Mouse (Mus musculus): ENCODE measurements around the gene Lix1l. TPM values are rescaled to one million over a fixed set of nuclear protein-coding genes. Genes with fewer than 3 reads are reported as not detected.
A peak's percentile ranks its signal among the peaks of the same experiment; 100 is the strongest.

Gene Lix1l
- total RNA-seq, 1 experiment: 4.6 TPM

DNA sequence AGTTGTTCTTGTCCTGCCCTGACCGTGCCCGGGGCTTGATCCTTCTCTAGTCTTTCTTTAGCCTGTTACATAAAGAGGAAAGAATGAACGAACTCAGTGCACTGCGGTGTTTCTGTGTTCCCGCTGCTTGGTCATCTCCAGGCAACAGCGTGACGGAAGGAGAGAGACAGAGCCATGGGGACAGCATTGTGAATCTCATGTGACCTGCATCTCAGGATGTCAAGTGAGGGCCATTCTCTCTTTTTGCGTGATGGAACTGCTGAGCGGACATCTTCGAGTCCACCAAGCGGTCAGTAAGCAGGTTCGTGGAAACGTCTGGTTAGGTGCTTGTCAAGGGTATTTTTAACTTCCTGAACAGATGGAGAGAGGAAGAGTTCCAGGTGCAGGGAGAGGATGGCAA lies 31.4 kb upstream of the Lix1l start:
- peak overlapping the region; percentile 72; the same call in 1 of the 2 replicates for H3K27ac ChIP-seq (ENCODE audit: insufficient read depth, low read depth, low read length, poor library complexity, severe bottlenecking)
- DNase-seq (ENCODE audit: low read depth, low spot score): no peak

DNA sequence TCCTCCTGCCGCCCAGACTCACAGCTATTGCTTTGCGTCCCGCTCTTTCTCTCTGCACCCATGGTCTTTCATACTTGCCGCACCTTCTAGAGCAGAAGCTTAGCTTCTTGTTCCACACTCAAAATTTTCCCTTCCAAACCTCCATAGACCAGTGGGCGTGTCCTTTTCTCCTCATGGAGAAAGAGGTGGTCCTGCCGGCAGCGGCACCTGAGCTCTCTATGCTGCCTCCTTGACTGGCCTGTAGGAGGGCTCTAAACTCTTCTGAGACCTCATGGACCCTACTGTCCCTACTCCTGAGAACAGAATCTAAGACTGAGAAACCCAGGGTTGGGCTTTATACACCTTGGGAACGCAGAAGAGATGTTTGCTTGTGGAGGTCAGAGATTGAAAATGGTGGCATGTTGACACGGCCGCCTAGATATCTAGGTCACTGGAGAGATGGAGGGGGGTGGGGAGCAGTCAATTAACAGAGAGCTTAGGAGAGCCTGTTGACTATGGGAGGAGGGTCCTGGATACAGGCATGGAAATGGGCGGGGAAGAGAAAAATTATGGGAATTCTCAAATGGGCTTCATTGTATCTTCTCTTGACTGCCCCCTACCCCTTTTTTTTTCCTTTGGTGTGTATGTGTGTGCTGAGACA lies 30.9 kb upstream of the Lix1l start:
- in situ Hi-C loops (cut with MboI; ENCODE audit: low sequenced_read_pairs in 2 of 2, unreplicated experiment in 2 of 2): no loop called here
- Histone ChIP-seq H3K9ac (ENCODE audit: insufficient read depth, low read depth, low read length, poor library complexity, severe bottlenecking) (peak overlapping the region; percentile 83; the same call in 1 of the 2 replicates), H3K4me1 (ENCODE audit: control insufficient read depth in 2 of 2, insufficient read depth in 2 of 2, low read length in 2 of 2, poor library complexity in 1 of 2) (peaks cover 12 to 36% of the 10 kb centered on the region in 2 experiments), H3K27ac (ENCODE audit: insufficient read depth, low read depth, low read length, poor library complexity, severe bottlenecking) (peak overlapping the region; percentile 72; the same call in 1 of the 2 replicates), H3K4me3 (ENCODE audit: insufficient read depth in 1 of 2, low read depth in 1 of 2, low read length in 2 of 2, poor library complexity in 1 of 2, severe bottlenecking in 1 of 2) (peak overlapping the region; percentile 56 to 68), H3K9me3 (ENCODE audit: control insufficient read depth, insufficient read depth, low read depth, low read length) (no peaks in the 10 kb centered on the region), H3K36me3 (ENCODE audit: control insufficient read depth, insufficient read depth, low read length, poor library complexity, severe bottlenecking) (no peaks in the 10 kb centered on the region)
- TF ChIP-seq HCFC1 (IDR thresholded peaks at IDR 0.05; ENCODE audit: borderline replicate concordance, insufficient read depth, low read length): no peak
- no peak for TF ChIP-seq ZC3H11A (IDR thresholded peaks at IDR 0.05; ENCODE audit: borderline replicate concordance, low read depth, low read length)
- no peak for TF ChIP-seq ZNF384 (IDR thresholded peaks at IDR 0.05; ENCODE audit: low read depth, low read length)
- TF ChIP-seq CHD2 (IDR thresholded peaks at IDR 0.05; ENCODE audit: low read depth, low read length): no peak
- TF ChIP-seq MAFK (IDR thresholded peaks at IDR 0.05; ENCODE audit: insufficient read depth, low read depth, low read length): no peak
- no peak for DNase-seq (ENCODE audit: low read depth, low spot score)

More for the DNA sequence above, 31.4 kb upstream of the Lix1l start:
- Histone ChIP-seq H3K4me1 (ENCODE audit: control insufficient read depth in 2 of 2, insufficient read depth in 2 of 2, low read length in 2 of 2, poor library complexity in 1 of 2) (peaks cover 14 to 36% of the 10 kb centered on the region in 2 experiments), H3K9ac (ENCODE audit: insufficient read depth, low read depth, low read length, poor library complexity, severe bottlenecking) (peak overlapping the region; percentile 83; the same call in 1 of the 2 replicates), H3K36me3 (ENCODE audit: control insufficient read depth, insufficient read depth, low read length, poor library complexity, severe bottlenecking) (no peaks in the 10 kb centered on the region), H3K9me3 (ENCODE audit: control insufficient read depth, insufficient read depth, low read depth, low read length) (no peaks in the 10 kb centered on the region), H3K4me3 (ENCODE audit: insufficient read depth in 1 of 2, low read depth in 1 of 2, low read length in 2 of 2, poor library complexity in 1 of 2, severe bottlenecking in 1 of 2) (peak overlapping the region; percentile 56 to 68)
- TF ChIP-seq MAFK (IDR thresholded peaks at IDR 0.05; ENCODE audit: insufficient read depth, low read depth, low read length) (no peak), ZNF384 (IDR thresholded peaks at IDR 0.05; ENCODE audit: low read depth, low read length) (no peak), HCFC1 (IDR thresholded peaks at IDR 0.05; ENCODE audit: borderline replicate concordance, insufficient read depth, low read length) (no peak), ZC3H11A (IDR thresholded peaks at IDR 0.05; ENCODE audit: borderline replicate concordance, low read depth, low read length) (no peak), CHD2 (IDR thresholded peaks at IDR 0.05; ENCODE audit: low read depth, low read length) (no peak)
- in situ Hi-C loops (cut with MboI; ENCODE audit: low sequenced_read_pairs in 2 of 2, unreplicated experiment in 2 of 2): no loop called here

GRCm38 (mm10) chr3:96570643-96571042 lies 30.3 kb upstream of the Lix1l start:
- Histone ChIP-seq H3K4me3 (ENCODE audit: insufficient read depth in 1 of 2, low read depth in 1 of 2, low read length in 2 of 2, poor library complexity in 1 of 2, severe bottlenecking in 1 of 2) (peak overlapping the region; percentile 56 to 68; a peak in 3 of 4 replicates), H3K36me3 (ENCODE audit: control insufficient read depth, insufficient read depth, low read length, poor library complexity, severe bottlenecking) (no peaks in the 10 kb centered on the region), H3K27ac (ENCODE audit: insufficient read depth, low read depth, low read length, poor library complexity, severe bottlenecking) (peak overlapping the region; percentile 72), H3K4me1 (ENCODE audit: control insufficient read depth in 2 of 2, insufficient read depth in 2 of 2, low read length in 2 of 2, poor library complexity in 1 of 2) (peaks cover 9 to 39% of the 10 kb centered on the region in 2 experiments), H3K9me3 (ENCODE audit: control insufficient read depth, insufficient read depth, low read depth, low read length) (no peaks in the 10 kb centered on the region), H3K9ac (ENCODE audit: insufficient read depth, low read depth, low read length, poor library complexity, severe bottlenecking) (peak overlapping the region; percentile 83; the same call in 1 of the 2 replicates)
- no peak for DNase-seq (ENCODE audit: low read depth, low spot score)
- in situ Hi-C loops (cut with MboI; ENCODE audit: low sequenced_read_pairs in 2 of 2, unreplicated experiment in 2 of 2): no loop called here
- TF ChIP-seq ZC3H11A (IDR thresholded peaks at IDR 0.05; ENCODE audit: borderline replicate concordance, low read depth, low read length): no peak
- TF ChIP-seq MAFK (IDR thresholded peaks at IDR 0.05; ENCODE audit: insufficient read depth, low read depth, low read length): 0 out of 2 replicates have a peak, but pooled peaks have one; percentile 32
- no peak for TF ChIP-seq ZNF384 (IDR thresholded peaks at IDR 0.05; ENCODE audit: low read depth, low read length)
- TF ChIP-seq HCFC1 (IDR thresholded peaks at IDR 0.05; ENCODE audit: borderline replicate concordance, insufficient read depth, low read length): no peak
- no peak for TF ChIP-seq CHD2 (IDR thresholded peaks at IDR 0.05; ENCODE audit: low read depth, low read length)

- TF ChIP-seq ZNF384 (IDR thresholded peaks at IDR 0.05; ENCODE audit: low read depth, low read length): no peak
- TF ChIP-seq HCFC1 (IDR thresholded peaks at IDR 0.05; ENCODE audit: borderline replicate concordance, insufficient read depth, low read length): no peak
- no peak for TF ChIP-seq CHD2 (IDR thresholded peaks at IDR 0.05; ENCODE audit: low read depth, low read length)
- no peak for TF ChIP-seq ZC3H11A (IDR thresholded peaks at IDR 0.05; ENCODE audit: borderline replicate concordance, low read depth, low read length)
- no peaks in the 10 kb centered on the region for H3K36me3 ChIP-seq (ENCODE audit: control insufficient read depth, insufficient read depth, low read length, poor library complexity, severe bottlenecking)
- no peak for DNase-seq (ENCODE audit: low read depth, low spot score)
- peak overlapping the region; percentile 70; the same call in 1 of the 2 replicates for H3K9ac ChIP-seq (ENCODE audit: insufficient read depth, low read depth, low read length, poor library complexity, severe bottlenecking)
- H3K4me1 ChIP-seq (ENCODE audit: control insufficient read depth in 2 of 2, insufficient read depth in 2 of 2, low read length in 2 of 2, poor library complexity in 1 of 2): peaks cover 9 to 43% of the 10 kb centered on the region in 2 experiments
- H3K9me3 ChIP-seq (ENCODE audit: control insufficient read depth, insufficient read depth, low read depth, low read length): no peaks in the 10 kb centered on the region
- in situ Hi-C loops (cut with MboI; ENCODE audit: low sequenced_read_pairs in 2 of 2, unreplicated experiment in 2 of 2): no loop called here
- H3K4me3 ChIP-seq (ENCODE audit: insufficient read depth in 1 of 2, low read depth in 1 of 2, low read length in 2 of 2, poor library complexity in 1 of 2, severe bottlenecking in 1 of 2): peak overlapping the region; percentile 20 to 68
- peak overlapping the region; percentile 90 for H3K27ac ChIP-seq (ENCODE audit: insufficient read depth, low read depth, low read length, poor library complexity, severe bottlenecking)
Observed at GRCm38 (mm10) chr3:96571336-96571735, 29.6 kb upstream of the Lix1l start.

Measured in ES-E14 (cell line).